Mouse (Mus musculus): ENCODE measurements at regions not wholly inside any gene's neighbourhood (a gene's known extent, or its start where the extent isn't known, plus 50 kb on each side); places are given as distances from the start of the nearest gene placed in this dataset.

DNA sequence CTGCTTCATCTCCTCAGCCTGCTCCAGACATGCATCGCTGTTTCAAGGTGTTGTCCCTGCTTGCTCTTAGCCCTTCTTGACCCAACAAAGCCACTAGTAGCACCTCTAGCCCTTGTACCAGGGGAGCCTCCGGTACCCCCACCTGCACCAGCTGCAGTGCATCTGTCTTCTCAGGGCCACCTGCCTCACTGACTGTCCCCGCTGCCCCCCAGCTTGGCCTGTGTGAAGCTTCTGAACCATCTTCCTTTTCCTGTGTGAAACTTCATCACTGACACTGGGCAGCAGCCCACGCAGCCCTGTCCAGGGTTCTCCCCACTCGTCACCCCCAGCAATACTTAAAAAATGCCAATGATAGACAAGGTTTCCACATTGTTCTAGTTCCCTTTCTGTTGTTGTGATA lies 116.2 kb downstream of the Plxna1 start:
- TF ChIP-seq POLR2A (IDR thresholded peaks at IDR 0.05; ENCODE audit: control insufficient read depth in 1 of 2, insufficient read depth in 1 of 2, low read depth in 1 of 2, low read length in 2 of 2, poor library complexity in 1 of 2): no peak
- no peak for TF ChIP-seq GABPA (IDR thresholded peaks at IDR 0.05; ENCODE audit: low read depth, low read length)
- TF ChIP-seq CHD2 (IDR thresholded peaks at IDR 0.05; ENCODE audit: low read length): no peak
- no peak for TF ChIP-seq MAX (IDR thresholded peaks at IDR 0.05; ENCODE audit: low read length)
- no peak for TF ChIP-seq CTCF (IDR thresholded peaks at IDR 0.05 in 2 of 3, conservative IDR thresholded peaks at IDR 0.05 in 1 of 3; ENCODE audit: control insufficient read depth in 1 of 3, insufficient read depth in 1 of 3, low read depth in 2 of 3, low read length in 3 of 3, poor library complexity in 1 of 3, severe bottlenecking in 1 of 3)
- no peak for TF ChIP-seq MXI1 (IDR thresholded peaks at IDR 0.05; ENCODE audit: low read depth, low read length)

Measured in MEL (cell line).